Mouse (Mus musculus) megakaryocyte, embryonic 14.5 days (primary cell): ENCODE data around the gene Abca14.

Experiments used
- FLI1 ChIP-seq: IDR thresholded peaks from 2 replicates; pipeline ENCODE4 v1.6.1; 2012; ENCODE audit warnings: low read length, inconsistent platforms, mixed read lengths
- GATA1 ChIP-seq: IDR thresholded peaks from 3 replicates; pipeline ENCODE4 v1.6.1; 2012; ENCODE audit warnings: mixed read lengths, low read length, inconsistent platforms, borderline replicate concordance

DNA sequence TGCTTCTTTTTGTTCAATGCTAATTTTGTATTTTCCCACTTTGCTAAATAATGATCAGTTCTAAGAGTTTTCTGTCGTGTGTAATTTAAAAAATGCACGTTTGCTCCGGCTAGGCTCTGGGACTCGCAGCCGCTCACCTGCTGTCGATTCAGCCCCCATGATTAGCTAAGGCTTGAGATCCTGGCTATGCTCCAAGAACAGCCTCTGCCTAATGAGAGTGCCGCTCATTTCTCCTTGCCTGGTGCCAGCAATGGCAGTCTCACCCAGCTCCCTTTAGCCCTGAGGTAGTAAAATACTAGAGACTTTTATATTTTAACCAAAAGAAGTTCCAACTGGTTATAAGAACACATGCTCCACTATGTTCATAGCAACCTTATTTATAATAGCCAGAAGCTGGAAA lies 68.3 kb downstream of the Abca14 start:
- no peak for TF ChIP-seq GATA1
- TF ChIP-seq FLI1: no peak
